Mouse (Mus musculus) B cell, adult 2 months (primary cell): ENCODE measurements at regions not wholly inside any gene's neighbourhood (a gene's known extent, or its start where the extent isn't known, plus 50 kb on each side); places are given as distances from the start of the nearest gene placed in this dataset.

ENCODE experiments used
- DNase-seq, 2 experiments: peaks; one replicate each; pipeline ENCODE4 v3.0.0; 2022

DNA sequence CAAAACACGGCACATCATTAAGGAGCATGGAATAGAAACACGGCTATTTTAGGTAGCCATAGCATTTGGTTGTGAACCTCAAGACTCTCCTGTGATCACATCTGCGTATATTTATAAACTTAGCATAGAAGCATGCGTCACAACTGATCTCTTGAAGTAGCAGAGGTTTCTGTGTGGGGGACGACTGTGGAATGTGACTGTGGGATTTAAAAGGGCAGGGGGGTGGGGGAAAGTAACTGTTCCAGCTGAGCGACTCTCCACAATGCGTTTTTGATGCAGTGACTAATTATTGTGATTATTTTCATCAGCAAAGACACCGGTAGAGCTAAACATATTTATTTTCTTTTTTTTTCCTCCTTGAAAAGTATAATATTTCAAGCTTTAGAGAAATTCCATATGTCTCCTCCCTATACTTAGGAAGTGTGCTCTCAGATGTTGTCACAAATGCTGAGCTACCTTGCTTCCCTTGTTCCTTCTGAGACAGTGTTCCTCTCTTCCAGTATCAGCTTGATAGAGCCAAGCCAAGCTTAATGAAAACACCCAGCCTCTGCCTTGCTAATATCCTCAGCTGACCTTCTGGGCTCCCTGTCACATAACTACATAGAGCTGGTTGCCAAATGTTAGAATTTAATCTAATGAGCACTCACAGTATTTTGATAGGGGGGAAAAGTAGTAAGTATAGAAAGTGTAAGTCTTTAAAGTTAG lies 75.0 kb upstream of the Magi3 start:
- no peak for DNase-seq

DNA sequence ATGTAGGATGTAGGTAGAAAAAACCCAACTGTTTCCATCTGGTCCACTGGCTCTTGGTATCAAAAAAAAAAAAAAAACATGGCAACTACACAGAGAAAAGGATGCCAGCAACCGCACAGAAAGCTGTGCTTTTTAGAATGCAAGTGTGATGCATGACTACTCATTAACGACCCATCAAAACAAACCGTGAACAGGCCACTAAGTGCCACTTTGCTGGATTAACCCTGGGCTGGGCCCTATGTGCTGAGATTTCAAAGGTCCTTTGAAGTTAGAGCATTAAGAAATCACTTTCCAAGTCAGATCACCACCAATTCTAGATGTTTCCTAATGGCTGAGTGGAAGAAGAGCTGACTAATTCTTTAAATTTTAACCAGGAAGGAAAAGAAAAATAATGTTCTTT lies 73.7 kb upstream of the Magi3 start:
- no peak for DNase-seq

DNA sequence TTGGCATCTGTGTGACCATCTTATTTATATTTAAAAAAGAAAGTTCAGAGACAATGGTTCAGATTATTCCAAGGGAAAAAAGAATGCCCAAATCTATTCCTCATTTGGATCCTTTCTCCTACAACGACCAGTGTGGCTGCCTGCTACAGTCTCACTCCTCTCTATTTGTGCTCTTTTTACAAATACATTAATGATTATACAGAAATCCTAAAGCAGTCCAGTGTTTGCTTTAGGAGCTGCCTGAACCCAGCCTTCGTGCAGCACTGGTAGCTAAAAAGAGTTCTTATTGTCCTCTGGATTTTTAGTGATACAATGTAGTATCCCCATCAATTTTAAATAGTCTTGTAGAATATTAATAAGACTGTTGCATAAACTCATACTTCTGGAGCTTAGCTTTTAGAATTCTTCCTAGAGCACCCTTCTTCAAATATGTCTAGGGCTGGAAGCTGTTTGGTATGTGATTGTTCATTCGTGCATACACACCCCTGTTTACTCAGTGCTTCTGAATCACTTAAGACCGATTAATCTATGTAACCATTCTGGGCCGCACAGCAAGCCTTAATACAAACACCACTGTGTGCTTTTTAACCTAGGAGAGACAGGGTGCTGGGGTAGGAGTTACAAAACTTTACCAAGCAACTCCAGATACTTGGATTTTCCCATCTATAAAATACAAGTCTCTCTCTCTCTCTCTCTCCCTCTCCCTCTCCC lies 69.0 kb upstream of the Magi3 start:
- DNase-seq = no peak

- DNase-seq = no peak
Observed at GRCm38 (mm10) chr3:104287900-104288299, 67.7 kb upstream of the Magi3 start.

GRCm38 (mm10) chr3:104284961-104285360 lies 64.8 kb upstream of the Magi3 start:
- DNase-seq = no peak

GRCm38 (mm10) chr3:104283855-104284254 lies 63.7 kb upstream of the Magi3 start:
- no peak for DNase-seq

DNA sequence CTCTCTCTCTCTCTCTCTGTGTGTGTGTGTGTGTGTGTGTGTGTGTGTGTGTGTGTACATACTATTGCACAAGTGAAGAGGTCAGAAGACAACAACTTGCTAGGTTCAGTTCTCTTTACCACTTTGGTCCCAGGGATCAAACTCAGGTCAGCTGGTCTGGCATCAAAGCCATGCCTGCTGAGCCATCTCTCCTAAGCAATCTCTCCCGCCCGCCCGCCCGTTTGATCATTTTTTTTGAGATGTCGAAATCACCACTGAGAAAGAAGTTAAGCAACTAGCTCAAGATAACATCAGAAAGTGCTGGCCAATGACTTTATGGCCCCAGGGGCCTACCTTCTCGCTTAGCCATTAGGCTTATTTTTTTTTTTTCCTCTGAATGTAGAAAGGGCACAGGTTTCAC lies 59.3 kb upstream of the Magi3 start:
- DNase-seq = no peak

DNA sequence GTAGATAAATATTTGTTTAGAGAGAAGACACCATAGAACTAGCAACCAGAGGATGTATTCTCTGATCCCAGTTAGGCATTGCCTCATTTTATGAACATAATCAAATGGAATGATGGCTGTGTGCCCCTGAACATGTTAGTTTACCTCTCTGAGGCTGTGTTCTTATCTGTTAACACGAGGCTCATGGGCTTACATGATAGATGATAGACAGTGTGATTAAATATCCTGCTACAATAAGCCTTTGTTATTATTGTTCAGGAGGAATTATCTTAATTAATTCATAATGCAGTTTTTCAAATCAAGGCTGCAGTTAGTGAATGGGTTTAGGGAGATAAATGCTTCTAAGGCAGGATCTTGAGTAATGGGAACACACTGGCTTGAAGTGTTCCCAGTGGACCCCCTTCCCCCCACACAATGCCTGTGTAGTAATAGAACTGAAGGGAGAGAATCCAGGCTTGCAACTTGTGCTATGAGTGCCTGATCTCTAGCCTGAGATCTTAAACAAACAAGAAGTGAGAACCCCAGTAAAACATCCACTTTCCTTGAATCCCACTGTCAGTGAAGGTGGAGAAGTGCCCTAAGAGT lies 54.6 kb upstream of the Magi3 start:
- no peak for DNase-seq

- DNase-seq = no peak
Observed at GRCm38 (mm10) chr3:104274084-104274483, 53.9 kb upstream of the Magi3 start.
